Mouse (Mus musculus) frontal cortex, postnatal 36 days (tissue): ENCODE data around the gene Shf.

ENCODE experiments used
- DNase-seq, 2 experiments: peaks; one replicate each; pipeline ENCODE4 v3.0.0; 2022; ENCODE audit warnings: low spot score in 2 of 2

Shf gene

DNA sequence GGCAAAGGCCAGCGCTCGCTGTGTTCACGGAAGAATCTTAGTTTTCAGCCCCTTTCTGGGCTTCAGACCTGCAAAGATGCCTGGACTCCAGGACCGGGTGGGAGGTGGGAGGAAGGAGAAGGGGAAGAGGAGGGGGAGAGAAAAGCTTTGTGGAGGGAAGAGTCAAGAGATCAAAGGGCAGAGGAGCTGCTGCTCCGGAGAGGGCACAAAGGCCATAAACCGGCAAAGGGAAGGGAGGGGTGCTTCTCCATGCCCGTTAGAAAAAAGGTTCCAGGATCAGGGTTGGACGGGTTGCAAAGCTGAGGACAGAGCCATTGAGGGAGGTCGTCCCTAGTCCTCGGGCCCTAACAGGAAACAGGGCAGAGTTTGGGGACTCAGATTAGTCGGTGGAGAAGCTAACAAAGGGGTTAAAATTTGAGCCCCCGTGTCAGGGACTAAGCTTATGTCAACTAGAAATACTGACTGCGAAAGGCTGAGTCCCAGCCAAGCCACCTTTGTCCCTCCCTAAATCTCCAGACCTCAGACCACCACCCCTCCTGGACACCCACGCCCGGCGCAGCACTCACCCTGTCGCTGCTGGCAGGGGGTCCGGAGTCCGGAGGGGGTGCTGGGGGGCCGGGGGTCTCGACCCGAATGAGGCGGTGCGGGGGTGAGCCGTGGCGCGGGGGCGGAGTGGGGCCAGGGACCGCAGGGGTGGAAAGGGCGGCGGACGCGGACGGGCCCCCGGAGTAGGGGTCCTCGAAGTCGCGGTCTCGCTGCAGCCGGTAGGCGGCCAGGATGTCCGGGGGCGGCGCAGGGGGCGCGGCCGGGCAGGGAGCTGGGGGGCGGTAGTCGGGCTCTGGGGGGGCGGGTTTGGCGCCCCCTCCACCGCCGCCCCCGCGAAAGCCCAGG is 636 bp downstream of the Shf start:
- DNase-seq: no peak

DNA sequence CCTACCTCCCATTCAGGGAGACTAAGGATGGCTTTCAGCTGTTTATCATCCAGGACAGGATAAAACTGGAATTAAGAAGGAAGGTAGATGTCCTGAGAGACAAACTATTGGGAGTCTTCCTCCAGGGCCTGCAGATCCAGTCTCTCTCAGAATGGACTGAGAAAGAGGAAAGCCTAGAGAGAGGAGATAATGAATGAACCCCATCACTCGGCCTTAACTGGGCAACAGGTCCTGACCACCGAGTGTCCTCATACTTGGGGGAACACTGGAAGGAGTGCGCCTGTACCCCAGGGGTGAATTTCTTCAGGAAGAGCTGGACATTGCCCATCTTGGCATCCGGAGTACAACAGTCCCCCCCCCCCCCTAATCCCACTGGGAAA is 1.3 kb downstream of the Shf start:
- DNase-seq: no peak

DNA sequence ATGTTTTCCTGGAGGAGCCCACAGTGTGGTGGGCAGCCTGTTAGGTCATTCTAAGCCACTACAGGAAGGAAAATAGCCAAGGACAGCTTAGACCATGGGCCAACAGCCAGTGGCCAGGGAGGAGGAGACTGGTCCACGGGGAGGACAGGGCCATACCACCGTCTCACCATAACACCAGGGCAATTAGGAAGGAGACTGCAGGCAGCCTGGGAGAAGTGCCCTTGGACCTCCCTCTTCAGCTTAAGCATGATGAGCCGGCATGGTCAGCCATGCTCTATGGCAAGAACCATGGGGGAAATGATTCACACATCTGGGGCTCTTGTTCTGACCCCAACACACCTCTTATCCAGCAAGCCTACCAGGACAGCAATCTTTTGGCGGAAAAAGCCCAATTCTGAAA is 1.8 kb downstream of the Shf start:
- no peak for DNase-seq

DNA sequence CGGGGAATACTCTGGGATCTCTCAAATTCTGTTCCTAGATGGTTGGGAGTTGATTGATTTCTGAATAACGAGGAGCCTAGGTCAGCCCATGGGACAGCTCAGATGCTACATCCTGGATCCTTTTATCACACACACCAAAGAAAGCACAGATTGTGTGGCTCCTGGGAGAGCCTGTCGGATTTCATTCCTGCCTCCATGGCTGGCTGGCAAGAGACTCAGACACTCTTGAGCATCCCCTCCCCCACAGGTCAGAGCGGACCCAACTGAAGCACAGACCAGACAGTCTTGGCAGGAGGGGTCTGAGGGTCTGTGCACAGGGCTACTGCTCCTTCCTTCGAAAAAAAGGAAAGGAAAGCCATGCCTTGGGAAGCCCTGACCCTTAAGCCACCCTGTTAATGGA is 2.3 kb downstream of the Shf start:
- DNase-seq: no peak

- DNase-seq: no peak
Measured at GRCm38 (mm10) chr2:122366039-122366438, 2.9 kb downstream of the Shf start.

DNA sequence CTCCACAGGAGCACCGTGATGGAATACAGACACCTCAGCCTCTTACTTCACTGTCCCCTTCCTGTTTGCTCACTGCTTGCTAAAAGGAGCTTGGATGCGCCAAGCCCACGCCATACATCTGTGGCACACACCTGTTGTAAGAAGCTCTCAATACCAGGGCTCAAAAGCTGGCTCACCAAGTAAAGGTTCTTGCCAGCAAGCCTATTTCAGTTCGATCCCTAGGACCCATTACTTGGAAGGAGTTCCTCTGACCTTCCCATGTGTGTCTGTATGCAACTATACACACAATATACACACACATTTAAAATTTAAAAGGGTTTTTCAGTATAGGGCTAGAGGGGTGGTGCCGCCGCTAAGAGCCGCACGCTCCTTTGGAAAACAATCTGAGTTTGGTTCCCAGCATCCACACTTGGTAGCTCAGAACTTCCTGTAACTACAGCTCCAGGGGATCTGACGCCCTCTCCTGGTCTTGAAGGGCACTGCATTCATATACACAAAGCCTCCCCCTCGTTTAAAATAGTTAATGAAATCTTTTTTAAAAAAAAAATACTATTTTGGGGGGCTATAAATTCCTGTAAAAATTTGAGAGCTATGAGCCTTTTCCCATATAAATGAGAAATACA is 3.6 kb downstream of the Shf start:
- DNase-seq: no peak

DNA sequence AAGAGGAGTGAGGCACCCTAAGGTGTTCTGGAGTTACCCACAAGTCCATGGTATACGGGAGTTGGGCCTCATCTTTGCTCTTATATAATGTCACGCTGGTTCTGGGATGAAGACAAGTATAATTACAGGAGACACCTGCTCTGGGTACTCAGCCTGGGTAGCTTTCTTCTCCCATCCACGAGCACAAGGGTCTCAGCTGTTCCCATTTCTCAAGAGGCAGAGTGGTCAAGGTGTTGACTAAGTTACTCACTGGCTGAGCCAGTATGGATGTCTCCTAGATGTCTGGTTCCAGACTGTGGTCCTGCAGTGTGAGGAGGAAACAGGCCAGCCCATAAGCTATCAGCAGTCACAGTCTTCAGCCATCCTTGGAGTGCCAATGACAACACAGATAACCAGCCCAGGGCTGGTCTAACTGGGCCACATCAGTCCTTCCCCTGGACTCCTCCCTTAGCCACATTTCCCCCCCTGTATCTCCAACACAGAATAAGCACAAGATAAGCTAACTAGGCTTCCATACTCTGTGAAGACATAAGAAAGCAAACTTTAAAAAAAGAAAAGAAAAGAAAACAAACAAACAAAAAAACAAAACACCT is 4.5 kb downstream of the Shf start:
- no peak for DNase-seq

DNA sequence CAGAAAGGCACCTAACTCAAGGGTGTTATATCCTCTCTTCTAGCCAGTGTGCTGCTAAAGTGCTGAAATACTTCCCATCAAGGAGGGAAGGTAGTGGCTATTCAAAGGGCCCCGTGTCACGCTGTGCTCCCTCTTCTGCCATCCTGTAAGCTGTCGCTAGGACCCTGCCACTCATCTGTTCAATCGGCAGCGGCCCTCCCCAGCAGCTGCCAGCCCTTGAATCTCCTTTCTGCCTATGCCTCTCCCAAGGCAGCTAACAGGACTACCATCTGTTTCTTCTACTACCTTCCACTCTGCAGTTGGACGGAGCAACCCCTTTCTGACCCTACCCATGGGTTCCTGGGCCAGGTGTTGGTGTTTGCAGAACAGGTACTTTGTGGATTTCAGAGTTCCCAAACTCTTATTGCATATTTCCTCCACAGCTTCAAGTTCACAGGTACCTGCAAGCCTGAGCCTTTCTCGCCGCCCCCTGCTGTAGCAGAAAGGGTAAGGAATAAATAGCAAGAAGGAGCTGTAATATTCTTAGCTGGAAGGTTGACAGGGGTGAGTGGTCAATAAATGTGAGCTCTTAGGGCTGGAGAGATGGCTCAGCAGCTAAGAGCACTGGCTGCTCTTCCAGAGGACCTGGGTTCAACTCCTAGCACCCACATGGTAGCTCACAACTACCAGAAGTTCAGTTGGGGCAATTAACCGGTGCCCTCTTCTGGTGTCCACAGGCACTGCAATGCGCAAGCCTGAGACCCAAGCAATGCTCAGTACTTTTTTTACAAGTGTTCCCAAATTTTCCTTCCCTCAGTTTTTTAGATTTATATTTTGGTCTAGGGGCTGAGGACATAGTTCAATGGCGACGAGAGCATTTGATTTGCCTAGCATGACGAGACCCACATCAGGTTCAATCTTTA is 6.1 kb downstream of the Shf start:
- no peak for DNase-seq

- no peak for DNase-seq
Measured at GRCm38 (mm10) chr2:122361868-122362621, 6.9 kb downstream of the Shf start.

DNA sequence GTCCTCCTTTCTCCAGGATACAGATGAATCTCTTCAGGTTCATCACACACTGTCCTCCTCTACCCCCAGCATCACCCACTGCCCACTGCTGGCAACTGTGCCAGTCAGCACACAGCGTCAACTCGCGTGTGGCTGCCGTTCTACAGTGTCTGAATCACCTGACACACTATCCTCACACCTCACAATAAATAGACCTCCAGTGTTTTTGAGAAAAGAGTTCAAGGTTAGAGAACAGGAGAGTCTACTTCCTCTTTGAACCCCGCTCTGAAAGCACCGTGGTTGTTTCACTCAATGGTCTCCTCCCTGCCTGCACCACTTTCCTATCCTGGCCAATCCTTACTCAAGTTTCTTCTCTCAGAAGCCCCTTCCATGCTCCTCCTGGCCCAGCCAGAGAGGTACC is 7.8 kb downstream of the Shf start:
- no peak for DNase-seq

DNA sequence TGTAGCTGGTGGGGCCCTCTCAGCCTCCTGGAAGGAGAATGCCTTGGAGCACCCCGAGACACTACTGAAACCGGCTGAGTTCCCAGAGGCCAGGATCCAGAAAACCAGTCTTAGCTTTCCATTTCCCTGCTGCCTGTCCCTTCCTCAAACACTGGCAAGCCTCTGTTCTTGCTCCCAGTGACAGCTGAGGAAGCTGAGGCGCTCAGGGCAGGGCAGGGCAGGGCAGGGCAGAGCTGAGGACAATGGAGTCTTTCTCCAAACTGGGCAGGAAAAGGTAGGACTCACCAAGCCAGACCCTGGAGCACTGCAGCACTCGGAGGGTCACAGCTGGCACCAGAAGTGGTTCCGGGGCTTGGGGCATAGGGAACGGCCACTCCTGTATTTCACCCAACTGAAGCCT is 8.7 kb downstream of the Shf start:
- DNase-seq: no peak

DNA sequence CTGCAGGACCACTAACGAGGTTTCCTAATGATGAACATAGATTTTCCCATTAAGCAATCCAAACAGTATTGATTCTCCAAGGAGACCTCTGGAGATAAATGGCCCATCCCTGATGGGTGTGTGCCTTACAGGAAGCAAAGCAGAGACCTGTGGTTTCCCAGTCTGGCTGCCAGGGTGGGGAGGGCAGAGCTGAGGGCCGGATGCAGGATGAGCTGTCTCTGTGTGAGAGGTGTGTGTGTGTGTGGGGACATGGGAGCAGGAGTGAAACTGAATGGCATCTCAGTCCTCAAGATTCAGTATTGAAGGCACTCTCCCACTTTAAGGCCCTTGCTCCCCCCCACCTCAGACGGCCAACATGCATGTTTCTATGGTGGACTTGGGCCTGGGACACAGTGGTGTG is 12.8 kb downstream of the Shf start:
- no peak for DNase-seq

DNA sequence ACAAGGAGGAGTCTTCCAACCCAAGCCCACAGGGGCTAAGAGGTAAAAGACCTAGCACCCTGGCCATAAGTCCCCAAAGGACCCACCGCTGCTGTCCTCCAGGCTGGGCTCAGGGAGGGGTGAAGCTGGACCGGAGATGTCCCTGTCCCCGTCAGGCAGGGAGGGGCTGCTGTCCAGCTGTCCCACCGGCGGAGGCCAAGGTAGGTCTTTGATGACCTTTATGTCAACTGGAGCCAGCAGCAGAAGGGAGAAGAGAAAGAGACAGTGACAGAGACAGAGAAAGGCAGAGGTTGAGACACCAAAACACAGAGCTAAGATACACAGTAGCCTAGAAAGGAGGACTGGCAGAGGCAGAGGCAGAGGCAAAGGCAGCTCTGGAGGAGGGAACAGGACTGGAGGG is 13.6 kb downstream of the Shf start:
- no peak for DNase-seq

DNA sequence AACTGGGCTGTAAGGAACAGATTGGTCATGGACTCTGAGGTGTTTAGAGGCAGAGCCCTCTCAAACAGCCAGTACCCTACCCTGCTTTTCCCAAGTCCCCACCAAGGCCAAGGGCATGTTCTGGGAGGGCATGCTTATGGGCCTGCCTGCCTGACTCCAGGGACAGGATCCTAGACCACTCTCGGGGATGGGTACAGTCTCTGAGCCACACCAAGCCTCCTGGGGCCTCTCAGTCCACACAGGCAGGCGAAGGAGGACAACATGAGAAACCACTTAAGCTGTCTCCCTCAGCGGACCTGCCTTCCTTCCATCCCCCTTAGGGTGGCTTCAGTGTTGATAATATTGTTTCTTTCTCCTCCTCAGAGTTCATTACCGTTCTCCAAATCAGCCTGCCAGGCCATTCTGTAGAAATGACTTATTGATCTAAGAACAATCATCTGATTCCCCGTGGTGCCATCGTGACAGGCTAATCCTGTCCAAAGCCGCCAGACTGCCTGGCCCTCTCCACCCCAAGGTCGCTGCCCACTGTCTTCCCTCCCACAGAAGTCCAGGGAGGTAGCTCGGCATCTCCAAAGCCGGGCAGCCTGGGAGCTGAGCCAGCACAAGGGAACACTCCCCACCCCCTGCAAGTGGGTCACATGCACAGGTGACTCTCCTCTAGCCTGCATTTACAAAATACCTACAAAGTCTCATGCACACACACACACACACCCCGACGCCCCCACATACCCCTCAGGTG is 14.6 kb downstream of the Shf start:
- no peak for DNase-seq

DNA sequence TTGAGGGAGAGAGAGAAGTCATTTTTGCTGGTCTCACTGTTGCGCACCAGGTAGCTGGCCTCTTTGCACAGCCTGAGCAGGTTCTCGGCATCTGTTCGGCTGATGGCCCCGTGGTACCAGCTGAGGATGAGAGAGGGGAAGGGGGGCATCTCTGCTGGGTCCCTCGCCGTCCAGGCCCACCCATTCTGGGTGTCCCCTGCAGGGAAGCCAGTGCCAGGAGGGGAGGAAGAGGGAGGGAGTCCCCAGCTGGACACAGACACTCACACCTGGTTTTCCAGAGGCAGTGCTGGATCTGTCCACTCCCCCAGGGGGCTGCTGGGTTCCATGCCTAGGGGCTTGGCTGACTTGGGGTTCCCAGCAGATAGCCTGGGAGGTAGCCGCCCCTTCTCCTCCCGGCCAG is 15.2 kb downstream of the Shf start:
- no peak for DNase-seq

GRCm38 (mm10) chr2:122352992-122353391 is 16.0 kb downstream of the Shf start:
- DNase-seq: no peak

GRCm38 (mm10) chr2:122351931-122352329 is 17.0 kb downstream of the Shf start:
- DNase-seq: peak; percentile 58 to 66

GRCm38 (mm10) chr2:122351156-122351930 is 17.6 kb downstream of the Shf start:
- DNase-seq: peak; percentile 76 to 82

DNA sequence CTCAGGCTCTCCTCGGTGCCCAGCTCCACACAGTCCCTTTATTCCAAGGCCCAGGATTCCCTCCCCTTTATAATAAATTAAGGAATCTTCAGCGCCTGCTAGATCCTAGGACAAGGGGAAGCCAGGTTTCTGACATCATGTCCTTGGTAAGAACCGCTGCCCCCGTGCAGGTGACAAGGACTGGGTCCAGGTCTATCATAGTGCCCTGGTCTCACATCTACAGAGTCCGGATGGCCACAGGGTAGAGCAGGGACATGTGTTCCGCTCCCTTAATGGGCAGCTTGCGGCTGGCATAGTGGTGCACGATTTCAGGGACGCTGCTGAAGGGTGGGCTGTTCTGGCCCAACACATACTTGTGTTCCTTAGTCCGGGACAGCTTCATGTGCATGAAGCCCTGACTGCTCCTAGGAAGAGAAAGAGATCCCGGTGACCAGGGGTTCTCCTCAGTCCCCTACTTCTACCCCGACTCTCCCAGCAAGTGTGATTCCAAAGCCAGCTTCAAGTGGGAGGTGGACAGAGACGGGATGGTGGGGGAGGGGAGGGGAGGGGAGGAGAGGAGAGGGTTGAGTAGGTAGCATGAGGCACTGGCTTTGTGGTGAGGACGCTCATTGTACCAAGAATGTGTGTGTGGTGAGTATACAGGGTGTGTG is 19.7 kb downstream of the Shf start:
- no peak for DNase-seq
